Mouse (Mus musculus) heart, adult 8-10 months (tissue): ENCODE results near the gene Il1rl1. TPM values are rescaled to one million over a fixed set of nuclear protein-coding genes. Genes with fewer than 3 reads are reported as not detected.

Source experiments
- DNase-seq: peaks from one replicate; pipeline ENCODE4 v3.0.0; 2022; ENCODE audit warnings: low spot score
- total RNA-seq, 4 experiments: library from RNA; stranded (reverse); gene quantifications; 2 replicates each; pipeline ENCODE4 v1.2.4; 2022

Il1rl1 gene
- total RNA-seq, 4 experiments from 2014 or later, result 0.37 to 1.6 (median 0.87) TPM

- no peak for DNase-seq
Measured at GRCm38 (mm10) chr1:40437340-40437739, 8.0 kb downstream of the Il1rl1 start.

DNA sequence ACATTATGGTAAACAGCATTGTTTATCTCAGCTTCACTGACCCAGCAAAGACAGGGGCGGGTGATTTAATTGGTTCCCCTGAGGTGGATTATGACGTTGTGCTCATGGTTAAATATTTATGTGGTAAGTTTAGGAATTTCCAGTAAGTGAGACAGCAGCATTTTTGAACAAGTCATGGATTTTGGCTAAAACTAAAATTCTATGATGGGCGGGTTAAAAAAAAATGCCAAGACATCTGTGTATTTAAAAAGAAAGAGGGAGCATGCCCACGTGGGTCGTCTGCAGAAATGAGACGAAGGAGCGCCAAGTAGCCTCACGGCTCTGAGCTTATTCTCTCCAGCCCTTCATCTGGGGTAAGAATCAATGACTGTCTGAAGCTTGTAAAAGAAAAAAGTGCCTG, 10.1 kb downstream of the Il1rl1 start:
- no peak for DNase-seq

GRCm38 (mm10) chr1:40444800-40445199, 15.4 kb downstream of the Il1rl1 start:
- DNase-seq, result no peak

- no peak for DNase-seq
Measured at GRCm38 (mm10) chr1:40465477-40466430, 36.4 kb downstream of the Il1rl1 start, which contains the start of gene Il18r1. Gene Il18r1 (plus strand): TSS chr1:40465552.

DNA sequence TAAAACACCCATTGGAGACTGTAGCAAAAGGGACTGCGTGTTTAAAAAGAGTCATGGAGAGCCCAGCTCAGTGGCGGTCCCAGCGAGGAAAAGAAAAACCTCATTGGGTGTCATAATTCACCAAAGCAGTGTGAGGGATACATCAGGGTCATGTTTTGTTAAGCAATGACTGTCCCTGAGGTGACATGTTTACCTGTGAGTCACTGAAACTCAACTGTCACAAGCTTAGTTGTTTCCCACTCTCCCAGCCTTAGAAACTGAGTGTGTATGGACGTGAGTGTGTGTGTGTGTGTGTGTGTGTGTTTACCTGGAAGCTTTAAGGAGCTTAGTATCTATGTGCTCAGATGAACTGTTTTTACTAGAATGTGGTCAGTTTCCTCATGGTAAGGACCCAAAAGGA, 37.9 kb downstream of the Il1rl1 start:
- DNase-seq, result no peak

DNA sequence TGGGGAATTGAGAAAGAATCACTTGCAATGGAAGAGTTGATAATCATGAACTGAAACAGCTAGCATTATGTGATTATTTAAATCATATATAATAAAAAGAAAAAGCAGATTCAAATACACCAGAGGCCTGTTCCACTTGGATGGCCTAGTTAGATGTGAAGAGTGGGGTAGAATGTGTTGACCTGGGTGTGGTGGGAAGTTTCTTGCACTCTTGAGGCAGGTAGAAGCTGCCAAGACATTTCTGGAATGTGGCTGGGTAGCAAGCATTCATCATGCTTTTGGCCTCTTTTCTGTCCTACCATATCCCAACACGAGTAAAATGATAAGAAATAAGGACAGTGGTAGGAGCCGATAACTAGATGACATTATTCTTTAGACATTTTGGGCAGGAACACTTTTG, 39.4 kb downstream of the Il1rl1 start:
- DNase-seq, result no peak

DNA sequence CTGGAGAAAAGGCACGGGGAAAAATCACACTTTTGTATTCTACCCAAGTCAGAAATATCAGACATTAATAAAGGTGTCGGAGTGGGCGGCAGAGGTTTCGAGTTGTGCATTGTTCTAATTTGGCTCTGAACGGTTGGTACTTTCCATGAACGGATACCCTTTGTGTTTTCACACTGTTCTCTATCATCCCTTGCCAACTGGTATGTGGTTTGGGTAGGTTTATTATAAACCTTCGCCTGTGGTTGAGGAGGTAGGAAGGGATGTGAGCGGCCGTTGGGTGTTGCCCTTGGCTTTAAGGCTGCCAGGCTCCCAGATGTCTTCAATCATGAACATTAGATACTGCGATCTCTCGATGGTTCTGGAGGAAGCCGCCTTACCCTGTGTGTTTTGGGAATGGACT, 40.5 kb downstream of the Il1rl1 start:
- no peak for DNase-seq

DNA sequence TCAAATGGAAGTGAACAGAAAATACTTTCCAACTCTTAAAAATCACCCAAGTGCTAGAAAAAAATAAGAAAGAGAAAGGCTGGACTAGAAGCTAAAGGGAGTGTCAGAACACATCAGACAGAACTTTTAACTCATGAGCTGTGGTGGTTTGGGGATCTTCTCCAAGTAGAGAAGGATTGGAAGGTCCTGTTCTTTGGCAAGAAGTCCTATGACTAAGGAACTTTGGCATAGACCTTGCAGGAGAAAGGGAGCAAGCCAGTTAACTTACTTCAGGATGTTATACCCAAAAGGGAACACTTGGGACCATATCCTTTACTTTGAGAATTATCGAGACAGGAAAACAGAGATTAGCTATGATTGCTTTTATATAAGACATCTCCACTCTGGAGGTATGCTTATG, 43.0 kb downstream of the Il1rl1 start:
- DNase-seq, result peak; percentile 65

GRCm38 (mm10) chr1:40473640-40474039, 44.3 kb downstream of the Il1rl1 start:
- DNase-seq, result no peak

- no peak for DNase-seq
Measured at GRCm38 (mm10) chr1:40474336-40474735, 45.0 kb downstream of the Il1rl1 start.

GRCm38 (mm10) chr1:40475697-40476096, 46.3 kb downstream of the Il1rl1 start:
- DNase-seq, result no peak

DNA sequence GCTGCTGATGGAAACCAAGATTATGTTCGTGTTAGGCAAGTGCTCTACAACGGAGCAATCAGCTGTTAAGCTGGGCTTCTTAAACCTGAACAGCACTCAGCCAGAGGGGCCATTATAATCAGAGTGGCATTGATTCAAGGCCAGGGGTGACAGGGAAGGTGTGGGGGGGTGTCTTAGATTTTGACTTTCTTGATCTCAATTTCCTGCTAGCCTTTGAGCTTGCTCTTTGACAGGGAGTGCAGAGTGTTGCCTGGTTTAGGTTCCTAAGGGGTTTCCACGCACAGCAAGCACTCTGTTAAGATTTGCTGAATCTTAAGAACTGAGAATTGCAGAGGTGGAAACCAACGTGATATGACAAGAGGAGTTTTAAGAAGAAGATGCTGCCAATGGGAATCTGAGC, 47.4 kb downstream of the Il1rl1 start:
- DNase-seq, result no peak

DNA sequence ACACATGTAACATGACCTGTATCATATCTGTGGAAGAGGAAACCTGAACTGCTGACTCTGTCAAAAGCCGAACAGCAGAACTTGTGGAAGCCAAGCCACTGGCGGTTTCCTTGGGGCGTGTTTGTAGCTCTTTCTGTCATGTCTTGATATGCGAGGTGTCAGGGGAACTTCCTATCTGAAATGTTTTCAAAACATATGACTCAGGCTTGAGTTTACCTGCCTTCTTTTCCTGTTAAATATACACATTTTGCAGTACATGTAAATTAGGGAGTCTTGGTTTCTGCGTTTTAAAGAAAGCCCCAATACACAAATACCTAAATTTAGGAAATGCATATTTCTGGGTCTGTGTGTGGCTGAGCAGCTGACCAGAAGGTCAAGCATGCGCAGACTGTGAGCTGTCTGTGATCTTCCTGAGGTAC, 50.1 kb downstream of the Il1rl1 start:
- no peak for DNase-seq

- no peak for DNase-seq
Measured at GRCm38 (mm10) chr1:40494594-40494993, 65.2 kb downstream of the Il1rl1 start.

DNA sequence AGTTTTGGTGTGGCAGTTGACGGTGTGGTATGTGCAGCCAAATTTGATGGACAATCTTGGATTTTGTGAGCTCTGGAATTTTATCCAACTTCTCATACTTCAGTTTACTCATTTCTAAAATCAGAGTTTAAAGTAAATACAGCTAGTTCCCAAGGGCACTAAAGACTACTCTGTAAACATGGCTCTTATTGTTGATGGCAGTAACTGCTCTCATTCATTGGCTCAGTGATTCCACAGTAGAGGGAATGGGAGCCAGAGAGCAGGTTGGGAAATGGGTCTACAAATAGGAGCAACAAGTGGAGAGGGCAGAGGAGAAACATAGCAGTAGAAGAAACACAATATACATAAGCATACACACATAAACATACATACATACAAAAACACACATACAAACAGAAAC, 70.3 kb downstream of the Il1rl1 start:
- no peak for DNase-seq

DNA sequence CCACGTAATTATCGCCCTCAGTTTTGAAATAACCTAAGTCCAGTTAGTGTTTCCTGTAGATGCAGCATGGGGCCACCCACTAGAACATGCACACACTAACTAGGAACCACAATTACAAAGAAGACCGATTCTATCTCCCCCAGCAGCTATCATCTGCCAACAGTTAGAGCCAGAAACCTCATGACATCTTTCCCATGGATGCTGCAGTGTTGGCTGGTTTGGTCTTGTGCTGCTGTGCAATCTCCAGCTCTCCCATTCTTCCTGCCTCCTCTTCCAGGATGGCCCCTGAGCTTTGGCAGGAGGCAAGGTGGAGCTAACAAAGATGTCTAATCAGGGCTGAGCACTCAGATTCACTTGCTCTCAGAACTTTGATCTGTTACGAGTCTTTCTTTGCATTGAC, 71.8 kb downstream of the Il1rl1 start:
- DNase-seq, result no peak

- no peak for DNase-seq
Measured at GRCm38 (mm10) chr1:40501546-40502398, 72.4 kb downstream of the Il1rl1 start.

DNA sequence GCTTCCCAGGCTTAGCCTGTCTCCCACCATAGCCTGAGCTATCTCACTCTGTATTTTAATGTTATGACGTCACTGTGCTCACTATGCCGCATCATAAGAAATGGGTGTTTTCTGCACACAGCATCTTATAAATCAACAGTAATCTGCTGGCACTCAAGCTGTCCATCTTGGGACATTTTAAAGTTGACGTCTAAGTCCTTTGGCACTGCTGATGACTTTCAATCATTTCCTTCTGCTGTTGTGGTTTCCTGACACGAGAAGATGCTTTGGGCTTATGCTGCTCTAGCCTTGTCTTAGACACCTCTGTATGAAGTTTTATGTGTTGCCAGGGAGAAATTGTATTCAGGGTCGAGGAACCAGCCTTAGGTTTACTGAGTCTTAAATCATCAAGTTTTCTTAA, 75.2 kb downstream of the Il1rl1 start:
- no peak for DNase-seq
